Mouse (Mus musculus) spleen, adult 2 months (tissue): ENCODE results near the gene Slc25a44. TPM values are rescaled to one million over a fixed set of nuclear protein-coding genes. Genes with fewer than 3 reads are reported as not detected.

ENCODE experiments used
- DNase-seq, 2 experiments: peaks; one replicate each; pipeline versions ENCODE4 v3.0.0 to v3.0.0-alpha.2; 2012 to 2021; ENCODE audit warnings: low spot score in 2 of 2, low read depth in 1 of 2
- H3K27ac ChIP-seq: fragments of 200-500 bp; 2 replicates; pipeline ENCODE4 v1.5.1; 2012; ENCODE audit warnings: low read length, inconsistent platforms; ENCODE audit not compliant: insufficient read depth
- H3K27me3 ChIP-seq: fragments of 200-500 bp; 2 replicates; pipeline ENCODE4 v1.6.1; 2012; ENCODE audit warnings: mild to moderate bottlenecking, moderate library complexity, low read length, inconsistent platforms; ENCODE audit not compliant: control insufficient read depth, insufficient read depth
- H3K36me3 ChIP-seq: fragments of 200-500 bp; 2 replicates; pipeline ENCODE4 v1.6.1; 2012; ENCODE audit warnings: mild to moderate bottlenecking, low read length, inconsistent platforms; ENCODE audit not compliant: control insufficient read depth, insufficient read depth
- H3K4me1 ChIP-seq: fragments of 200-500 bp; 2 replicates; pipeline ENCODE4 v1.6.1; 2011; ENCODE audit warnings: inconsistent platforms; ENCODE audit not compliant: control insufficient read depth, insufficient read depth, insufficient read length
- H3K4me3 ChIP-seq: fragments of 200-500 bp; 2 replicates; pipeline ENCODE4 v1.5.1; 2011; ENCODE audit warnings: mild to moderate bottlenecking, inconsistent platforms; ENCODE audit not compliant: insufficient read depth, insufficient read length; ENCODE audit errors: extremely low read depth
- CTCF ChIP-seq: fragments of 200-500 bp; IDR thresholded peaks from 2 replicates; pipeline ENCODE4 v1.5.1; 2011; ENCODE audit warnings: mild to moderate bottlenecking, inconsistent platforms; ENCODE audit not compliant: insufficient read depth, insufficient read length, insufficient replicate concordance; ENCODE audit errors: extremely low read depth
- POLR2A ChIP-seq: fragments of 200-500 bp; IDR thresholded peaks from 2 replicates; pipeline ENCODE4 v1.6.1; 2011; ENCODE audit warnings: low read depth, low read length, inconsistent platforms
- WGBS: fragments of 180-500 bp; shearing (Covaris S2); methylation state at CpG from one replicate; pipeline ENCODE4 v1.1.7; 2018; 5-methylcytosine and 5-hydroxymethylcytosine counted together
- polyA plus RNA-seq: library from polyadenylated mRNA; depleted of rRNA; stranded (reverse); fragments of >200 nt; gene quantifications from 2 replicates; pipeline ENCODE4 v1.2.3, GENCODE M21; 2012

Gene Slc25a44
- polyA plus RNA-seq, 1 experiment, result 13.9 TPM

GRCm38 (mm10) chr3:88465127-88465526 lies 40.2 kb upstream of the Slc25a44 start:
- no peak overlapping the region for H3K27ac ChIP-seq
- no peaks in the 10 kb centered on the region for H3K36me3 ChIP-seq
- WGBS, result 83% methylated on average over 2 of the region's 2 CpGs
- TF ChIP-seq CTCF (no peak), POLR2A (no peak)
- no peaks in the 10 kb centered on the region for H3K4me1 ChIP-seq
- no peaks in the 10 kb centered on the region; the same call in 1 of the 2 replicates for H3K27me3 ChIP-seq
- no peak overlapping the region for H3K4me3 ChIP-seq
- DNase-seq, result no peak

DNA sequence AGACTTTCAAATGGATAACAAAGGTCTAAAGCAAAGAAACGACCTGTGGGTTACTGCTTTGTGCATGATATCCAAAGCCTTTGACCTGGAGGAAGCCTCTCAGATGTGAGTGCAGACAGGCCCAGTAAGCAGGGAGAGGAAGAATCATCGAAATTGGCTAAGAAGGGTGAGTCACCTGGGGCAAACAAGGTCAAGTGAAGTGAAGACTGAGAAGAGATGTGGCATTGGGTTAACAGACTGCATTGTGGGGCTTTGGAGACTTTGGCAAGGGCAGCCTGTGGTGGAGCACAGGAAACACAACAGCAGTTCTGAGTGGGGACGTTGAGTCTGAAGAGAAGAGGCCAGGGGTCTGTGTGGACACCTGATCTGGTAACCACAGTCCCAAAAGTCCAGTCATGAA lies 39.5 kb upstream of the Slc25a44 start:
- TF ChIP-seq POLR2A (no peak), CTCF (no peak)
- Histone ChIP-seq H3K27ac (no peak overlapping the region), H3K27me3 (no peaks in the 10 kb centered on the region; the same call in 1 of the 2 replicates), H3K4me1 (no peaks in the 10 kb centered on the region), H3K36me3 (no peaks in the 10 kb centered on the region), H3K4me3 (no peak overlapping the region)
- no peak for DNase-seq
- WGBS, result 28% methylated on average over 3 of the region's 3 CpGs

GRCm38 (mm10) chr3:88460983-88461696 lies 36.2 kb upstream of the Slc25a44 start, which contains the start of gene Sema4a:
Gene Sema4a, minus strand, starts transcription at chr3:88461182.
- TF ChIP-seq POLR2A (no peak), CTCF (no peak)
- Histone ChIP-seq H3K27ac (no peak within 1 kb of the TSS), H3K36me3 (no peaks in the 10 kb centered on the region), H3K4me3 (no peak within 1 kb of the TSS), H3K27me3 (no peaks in the 10 kb centered on the region), H3K4me1 (no peaks in the 10 kb centered on the region)
- no peak for DNase-seq
- 69% methylated on average over 12 of the region's 12 CpGs for WGBS

DNA sequence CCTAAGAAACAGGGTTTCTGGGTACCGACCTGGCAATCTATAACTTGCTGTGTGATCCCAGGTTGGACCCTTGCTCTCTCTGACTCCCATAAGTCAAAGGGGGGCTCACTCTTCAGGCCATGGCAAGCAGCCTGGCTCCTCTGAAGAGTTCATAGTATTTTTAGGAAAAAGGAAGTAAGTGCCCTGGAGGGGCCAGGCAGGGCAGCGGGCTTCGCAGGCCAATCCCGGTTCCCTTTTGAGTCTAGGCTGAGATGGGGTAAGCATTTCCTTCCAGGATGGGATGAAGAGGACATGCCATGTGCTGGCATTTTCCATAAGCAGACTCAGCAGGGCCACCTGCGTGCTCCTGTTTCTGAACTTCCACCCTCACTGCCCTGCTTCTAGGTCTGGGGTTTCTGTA lies 35.1 kb upstream of the Slc25a44 start:
- Histone ChIP-seq H3K4me3 (no peak overlapping the region), H3K36me3 (no peaks in the 10 kb centered on the region), H3K4me1 (peaks cover 5% of the 10 kb centered on the region; the same call in 1 of the 2 replicates), H3K27me3 (no peaks in the 10 kb centered on the region), H3K27ac (no peak overlapping the region)
- DNase-seq, result no peak
- 48% methylated on average over 5 of the region's 5 CpGs for WGBS
- no peak for TF ChIP-seq POLR2A
- TF ChIP-seq CTCF, result no peak

- H3K27ac ChIP-seq, result no peak overlapping the region
- no peak for DNase-seq
- H3K4me1 ChIP-seq, result peaks cover 16% of the 10 kb centered on the region; the same call in 1 of the 2 replicates
- no peak overlapping the region for H3K4me3 ChIP-seq
- no peak for TF ChIP-seq POLR2A
- no peak for TF ChIP-seq CTCF
- WGBS, result 24% methylated on average over 14 of the region's 14 CpGs
- H3K36me3 ChIP-seq, result no peaks in the 10 kb centered on the region
- no peaks in the 10 kb centered on the region for H3K27me3 ChIP-seq
Measured at GRCm38 (mm10) chr3:88458778-88459219, 33.9 kb upstream of the Slc25a44 start.

DNA sequence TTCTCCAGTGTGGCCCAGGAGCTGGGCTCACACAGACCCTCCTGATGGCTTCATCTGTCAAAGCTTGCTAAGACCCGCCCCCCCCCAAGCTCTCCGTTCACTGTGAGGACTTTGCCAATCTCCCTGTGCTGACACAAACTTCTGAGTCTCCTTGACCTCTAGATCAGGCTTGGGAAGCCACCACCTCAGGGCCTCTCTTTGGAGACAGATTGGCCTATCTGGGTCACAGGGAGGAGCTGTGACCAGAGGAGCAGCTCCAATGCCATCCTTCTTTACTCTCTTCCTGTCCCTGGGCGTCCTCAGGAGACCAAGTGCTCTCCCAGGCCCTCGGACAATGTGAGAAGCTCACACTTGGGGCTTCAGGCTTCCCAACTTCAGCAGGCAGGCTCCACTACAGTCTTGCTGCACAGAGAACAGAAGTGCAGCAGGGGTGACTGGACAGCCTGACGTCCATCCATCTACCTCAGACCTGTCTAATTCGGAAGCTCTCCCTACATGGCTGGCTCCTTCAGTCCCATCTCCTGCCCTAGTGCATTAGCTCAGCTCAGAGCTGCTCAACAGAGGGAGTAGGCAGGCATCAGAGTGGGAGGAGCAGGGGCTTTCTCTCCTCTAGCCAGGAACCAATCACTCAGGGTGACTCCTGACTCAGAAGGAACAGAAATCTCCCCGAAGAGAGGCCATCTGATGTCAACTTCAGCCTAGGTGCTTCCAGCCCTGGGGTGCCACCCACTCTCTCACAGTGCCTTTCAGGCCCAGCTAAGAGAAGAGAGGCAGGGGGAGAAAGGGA lies 32.0 kb upstream of the Slc25a44 start:
- Histone ChIP-seq H3K4me1 (peaks cover 27% of the 10 kb centered on the region; the same call in 1 of the 2 replicates), H3K27ac (no peak overlapping the region), H3K4me3 (no peak overlapping the region), H3K27me3 (no peaks in the 10 kb centered on the region), H3K36me3 (no peaks in the 10 kb centered on the region)
- DNase-seq, result no peak
- TF ChIP-seq CTCF, result no peak
- no peak for TF ChIP-seq POLR2A
- 76% methylated on average over 7 of the region's 7 CpGs for WGBS

- Histone ChIP-seq H3K36me3 (no peaks in the 10 kb centered on the region), H3K27me3 (no peaks in the 10 kb centered on the region), H3K4me3 (no peak overlapping the region), H3K4me1 (peaks cover 27% of the 10 kb centered on the region; the same call in 1 of the 2 replicates), H3K27ac (no peak overlapping the region)
- DNase-seq, result no peak
- 91% methylated on average over 8 of the region's 8 CpGs for WGBS
- no peak for TF ChIP-seq CTCF
- no peak for TF ChIP-seq POLR2A
Measured at GRCm38 (mm10) chr3:88456313-88456712, 31.4 kb upstream of the Slc25a44 start.
